Mouse (Mus musculus): ENCODE results near the gene Map2. TPM values are rescaled to one million over a fixed set of nuclear protein-coding genes. Genes with fewer than 3 reads are reported as not detected.

The Map2 gene
- total RNA-seq, 2 experiments from 2014 or later, result 7.5 to 12.3 TPM

DNA sequence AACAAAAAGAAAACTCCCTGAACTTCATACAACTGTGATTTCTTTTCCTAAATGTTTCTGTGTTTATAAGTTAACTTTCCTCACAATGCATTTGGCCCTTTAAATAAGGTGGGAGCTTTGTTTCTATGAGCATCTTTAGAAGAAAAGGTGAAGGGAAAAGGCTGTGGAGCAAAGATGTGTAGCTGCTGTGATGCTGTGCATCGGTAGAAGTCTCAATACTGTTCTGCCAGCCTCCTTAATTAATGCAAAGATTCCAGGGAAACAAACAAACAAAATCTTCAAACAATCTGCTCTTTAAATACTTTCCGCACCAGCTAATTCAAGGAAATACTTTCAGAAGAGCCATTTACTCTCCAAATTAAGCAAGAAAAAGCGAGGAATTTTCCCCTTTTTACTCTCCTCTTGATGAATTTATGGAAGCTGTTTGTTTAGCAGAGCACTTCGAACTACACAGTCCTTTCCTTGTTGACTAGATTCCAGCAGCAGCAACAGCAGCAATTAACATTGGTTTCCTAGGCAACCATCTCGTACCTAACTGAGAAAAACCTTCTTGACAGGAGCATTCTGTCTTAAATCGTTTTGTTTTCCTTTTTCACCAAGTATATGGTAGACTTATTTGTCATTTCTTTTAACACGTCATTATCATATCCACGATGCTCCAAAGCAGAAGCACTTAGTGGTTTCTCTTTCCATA, 220.0 kb downstream of the Map2 start:
- no peak for DNase-seq

DNA sequence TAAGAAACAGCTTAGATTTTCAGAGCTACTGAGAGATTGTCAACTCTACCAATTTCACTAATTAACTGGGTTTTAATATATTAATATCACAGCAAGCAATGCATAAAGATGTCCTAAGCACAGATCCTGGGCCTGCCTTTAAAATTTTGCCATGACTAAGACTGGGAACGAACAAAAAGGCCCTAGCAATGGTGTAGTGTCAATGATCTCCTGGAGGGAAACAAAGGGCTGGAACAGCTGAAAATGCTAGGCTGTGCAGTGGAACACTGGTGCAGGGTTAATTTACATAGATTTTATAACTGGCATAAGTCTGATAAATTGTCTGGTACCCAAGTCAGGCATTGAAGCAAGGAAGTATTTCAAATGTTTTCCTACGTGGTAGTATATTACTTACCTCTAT, 220.8 kb downstream of the Map2 start:
- DNase-seq, result no peak

DNA sequence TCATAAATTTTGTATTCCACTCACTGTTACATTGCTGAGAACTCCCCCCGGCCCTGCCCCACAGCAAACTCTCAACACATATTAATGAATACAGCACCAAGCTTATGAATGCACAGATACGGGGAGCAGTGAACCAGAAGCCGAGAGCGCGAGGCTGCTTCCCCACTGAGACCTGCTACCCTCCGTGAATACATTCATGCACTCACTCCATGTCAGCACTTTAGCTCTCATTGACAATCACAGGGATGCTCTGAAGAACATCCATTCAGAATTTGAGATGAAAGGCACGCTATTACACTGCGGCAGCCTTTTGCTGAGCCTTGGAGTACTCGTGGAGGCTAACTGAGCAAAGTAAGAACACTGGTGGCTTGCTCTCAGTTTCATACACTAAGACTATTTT, 226.8 kb downstream of the Map2 start:
- DNase-seq, result no peak

DNA sequence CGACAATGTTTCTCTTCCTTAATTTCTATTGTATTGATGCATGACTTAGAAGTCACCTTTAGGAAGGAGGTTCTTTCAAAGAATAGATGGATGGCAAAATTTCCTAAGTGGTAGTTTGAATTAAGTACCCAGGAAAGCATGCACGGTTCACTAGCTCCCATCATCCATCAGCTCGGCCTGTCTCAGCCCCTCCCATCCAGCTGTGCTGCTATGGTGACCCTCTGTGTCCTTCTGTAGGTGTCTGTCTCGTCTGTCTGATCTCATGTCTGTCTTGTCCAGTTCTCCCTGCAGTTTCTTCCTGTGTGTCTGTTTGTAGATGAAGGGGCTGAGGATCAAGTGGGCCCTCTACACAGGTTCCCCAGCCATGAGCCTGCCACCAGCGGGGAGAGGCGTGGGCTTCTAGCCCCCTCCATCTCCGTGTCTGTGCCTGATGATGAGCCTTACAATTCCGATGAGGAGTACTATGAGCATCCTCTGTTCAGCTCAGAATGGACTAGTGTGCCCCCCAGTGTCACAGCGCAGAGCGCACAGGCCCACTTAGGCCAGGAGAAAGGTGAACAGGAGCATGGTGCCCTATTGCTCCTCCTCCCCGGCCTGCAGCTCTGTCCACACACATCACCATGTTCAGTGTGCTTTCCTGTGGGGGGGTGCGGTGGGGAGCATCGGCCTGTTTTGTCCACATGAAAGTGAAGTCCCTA, 232.3 kb downstream of the Map2 start:
- DNase-seq, result no peak

DNA sequence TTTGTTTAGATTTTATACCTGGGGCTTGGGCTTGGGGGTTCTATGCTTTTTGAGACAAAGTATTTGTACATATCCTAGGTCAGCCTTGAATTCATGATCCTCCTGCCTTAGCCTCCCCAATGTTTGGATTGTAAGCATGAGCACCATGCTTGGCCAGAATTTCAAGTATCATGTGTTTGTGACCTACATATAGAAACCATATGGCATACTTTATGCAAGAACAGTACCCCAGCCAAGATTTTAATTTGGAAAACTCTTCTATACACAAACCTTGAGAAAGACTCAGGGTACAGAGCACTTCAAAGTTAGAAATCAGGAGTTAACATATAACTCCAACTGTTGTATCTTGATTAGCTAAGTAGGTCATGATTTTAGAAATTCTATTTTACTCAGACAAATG, 243.3 kb downstream of the Map2 start:
- DNase-seq, result no peak

DNA sequence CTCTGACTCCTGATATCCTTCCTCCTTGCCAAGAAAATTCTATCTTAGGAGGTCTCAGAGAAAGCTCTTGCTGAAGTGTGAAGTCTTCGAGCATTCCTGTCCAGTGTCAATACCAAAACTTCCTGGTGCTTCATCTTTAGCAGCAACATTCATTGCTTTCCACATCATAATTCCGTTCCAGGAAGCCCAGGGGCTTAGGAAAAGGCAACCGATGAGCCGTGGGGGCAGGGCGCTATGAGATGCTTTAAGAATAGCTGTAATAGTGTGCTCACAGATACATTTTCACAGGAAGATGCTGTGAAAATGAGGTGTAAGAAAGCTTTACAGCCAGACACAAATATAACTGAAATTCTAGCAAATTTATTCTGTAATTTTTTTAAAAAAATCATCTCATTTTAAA, 251.0 kb downstream of the Map2 start:
- no peak for DNase-seq

DNA sequence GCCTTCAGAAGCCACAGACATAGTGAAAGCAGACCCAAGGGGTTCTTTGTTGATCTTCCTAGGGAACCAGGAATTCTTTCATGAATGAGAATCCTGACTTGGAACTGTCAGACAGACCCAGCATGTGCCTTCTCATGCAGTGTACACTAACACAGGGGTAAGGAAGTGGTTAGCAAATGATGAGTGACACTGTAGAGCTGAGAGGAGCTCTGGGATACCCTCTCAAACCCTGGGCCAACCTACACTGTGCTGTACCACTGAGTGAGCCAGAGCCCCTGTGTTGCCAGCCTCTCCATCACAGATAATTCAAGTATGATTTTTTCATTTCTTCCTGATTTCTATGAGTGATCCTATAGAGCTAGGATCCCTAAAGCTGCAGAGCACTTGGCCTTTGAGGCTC, 255.9 kb downstream of the Map2 start:
- DNase-seq, result no peak

DNA sequence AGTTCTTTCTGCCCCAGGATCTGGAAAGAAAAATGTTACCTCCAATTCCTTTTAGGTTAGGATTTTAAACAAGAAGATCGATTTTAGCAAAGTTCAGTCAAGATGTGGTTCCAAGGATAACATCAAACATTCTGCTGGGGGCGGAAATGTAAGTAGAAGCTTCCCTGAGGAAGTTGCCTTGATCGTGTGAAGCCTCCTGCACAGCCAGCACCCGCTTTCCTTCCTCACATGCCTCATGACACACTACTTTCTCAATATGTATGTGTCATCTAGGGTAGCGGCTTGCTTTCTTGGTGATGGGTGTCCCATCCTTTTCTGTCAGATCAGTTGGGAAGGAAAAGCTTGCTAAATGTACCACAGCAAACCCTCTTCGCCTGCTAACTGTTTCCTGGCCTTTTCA, 256.4 kb downstream of the Map2 start:
- DNase-seq, result no peak

DNA sequence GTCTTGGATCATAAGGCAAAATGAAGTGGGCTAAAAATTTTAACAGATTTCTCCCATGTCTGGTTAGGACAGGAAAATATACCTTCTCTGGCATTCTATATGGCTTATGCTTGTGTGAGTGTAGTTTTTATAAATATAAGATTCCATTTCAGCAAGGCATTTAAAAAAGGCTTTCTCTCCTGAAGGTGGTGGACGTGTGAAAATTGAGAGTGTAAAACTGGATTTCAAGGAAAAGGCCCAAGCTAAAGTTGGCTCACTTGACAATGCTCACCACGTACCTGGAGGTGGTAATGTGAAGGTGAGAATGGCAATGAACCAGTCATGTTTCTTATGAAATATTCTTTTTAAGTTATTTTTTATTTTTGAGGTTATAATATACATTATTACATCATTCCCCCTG, 263.0 kb downstream of the Map2 start:
- no peak for DNase-seq

DNA sequence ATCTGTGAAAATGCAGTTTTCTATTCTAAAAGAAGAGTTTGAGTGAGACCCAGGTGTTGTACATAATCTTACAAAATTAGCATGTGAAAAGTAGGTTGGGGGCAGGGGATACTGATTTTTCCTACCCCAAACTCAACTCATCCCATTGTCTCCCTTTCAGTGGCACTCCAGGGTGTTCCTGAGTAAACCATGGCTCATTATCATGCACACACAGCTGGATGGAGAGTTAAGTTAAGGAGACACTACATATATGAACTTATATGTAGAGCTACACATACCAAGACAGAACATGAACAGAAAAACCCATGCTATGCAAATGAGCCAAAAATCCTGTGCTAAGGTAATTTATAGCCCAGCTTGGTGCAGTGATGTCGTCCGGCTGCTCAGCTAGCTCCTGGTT, 267.8 kb downstream of the Map2 start:
- no peak for DNase-seq

DNA sequence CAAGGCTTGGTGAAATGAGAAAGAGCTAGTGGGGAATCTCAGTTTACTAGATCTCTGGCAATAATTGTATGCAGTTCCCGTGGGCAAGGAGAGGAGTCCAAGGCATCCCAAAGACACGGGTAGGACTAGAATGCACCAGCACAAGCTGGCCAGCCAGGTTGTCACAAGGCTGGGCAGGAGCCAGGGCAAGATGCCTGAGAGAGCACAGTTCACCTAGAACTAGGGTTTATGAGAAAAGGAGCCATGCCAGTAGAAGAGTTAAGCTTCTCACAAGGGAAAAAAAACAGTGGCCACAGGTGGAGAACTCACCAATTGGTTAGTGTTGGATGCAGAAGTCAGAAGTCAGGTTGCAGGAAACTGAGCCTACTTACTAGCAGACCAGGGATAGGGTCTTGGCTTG, 274.4 kb downstream of the Map2 start:
- DNase-seq, result no peak

DNA sequence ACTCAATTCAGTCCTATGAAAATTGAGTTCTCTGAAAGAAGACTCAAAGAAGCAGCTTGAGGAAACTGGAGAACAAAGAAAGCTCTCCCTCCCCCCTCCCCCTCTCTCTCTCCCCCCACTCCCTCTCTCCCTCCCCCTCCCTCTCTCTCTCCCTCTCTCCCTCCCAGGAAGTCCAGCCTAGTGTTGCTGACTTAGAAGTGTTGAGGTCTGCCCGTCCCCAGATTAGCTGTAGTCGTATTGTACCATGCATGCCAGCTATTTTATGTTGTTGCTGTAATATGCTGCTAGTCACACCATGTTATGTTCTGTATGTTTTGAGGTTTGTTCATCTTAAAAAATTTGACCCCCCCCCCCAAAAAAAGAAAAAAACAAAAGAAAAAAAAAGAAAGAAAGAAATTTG, 281.5 kb downstream of the Map2 start:
- DNase-seq, result no peak

DNA sequence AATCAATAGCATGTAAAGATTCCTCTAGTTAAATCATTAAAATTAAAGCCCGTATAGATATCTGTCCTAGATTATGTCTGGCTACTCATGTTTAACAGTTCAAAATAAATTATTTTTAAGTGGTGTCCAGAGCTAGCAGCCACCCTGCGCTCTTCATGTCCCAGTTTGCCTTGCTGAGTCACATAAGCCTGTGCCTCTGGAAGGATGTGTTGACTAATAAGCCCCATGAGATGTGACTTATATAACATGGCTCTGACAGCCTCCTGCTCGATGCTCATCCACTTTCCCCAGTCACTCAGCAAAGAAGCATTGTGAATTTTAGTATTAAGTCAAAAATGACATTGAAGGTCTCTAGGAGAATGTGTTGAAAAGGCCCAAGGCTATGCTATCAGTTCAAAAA, 282.7 kb downstream of the Map2 start:
- no peak for DNase-seq

DNA sequence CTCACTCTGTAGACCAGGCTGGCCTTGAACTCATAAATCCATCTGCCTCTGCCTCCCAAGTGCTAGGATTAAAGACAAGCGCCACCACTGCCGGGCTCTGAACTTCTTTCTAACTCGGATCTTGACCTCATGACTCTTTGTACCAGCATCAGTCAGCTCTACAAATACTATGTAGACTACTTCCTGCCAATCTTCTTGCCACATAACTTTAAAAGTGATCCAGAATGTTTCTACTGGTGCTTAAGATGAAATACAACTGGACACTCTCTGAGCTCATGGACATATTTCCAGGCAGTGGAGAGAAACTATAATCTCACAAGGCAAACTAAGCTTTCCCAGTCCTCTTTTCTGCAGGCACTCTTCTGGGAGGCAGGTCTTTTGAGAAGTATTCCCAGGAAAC, 284.3 kb downstream of the Map2 start:
- no peak for DNase-seq

DNA sequence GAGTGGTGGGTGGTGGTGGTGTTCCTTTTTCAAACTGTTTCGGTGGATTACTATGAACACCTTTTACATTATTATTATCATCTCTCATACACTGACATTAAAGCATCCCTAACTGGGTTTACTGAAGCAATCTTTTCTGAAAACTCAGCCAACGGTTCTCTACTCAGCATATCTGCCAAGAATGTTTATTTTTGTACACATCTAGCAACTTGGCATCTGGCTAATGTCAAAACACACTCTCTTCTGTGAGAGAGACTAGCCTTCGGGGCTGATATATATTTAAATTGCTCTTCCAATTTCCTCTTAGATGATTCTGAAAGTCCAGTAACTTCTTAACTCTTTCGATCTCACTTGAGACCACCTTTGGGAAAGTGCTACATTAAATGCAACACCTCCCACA, 285.8 kb downstream of the Map2 start:
- no peak for DNase-seq

DNA sequence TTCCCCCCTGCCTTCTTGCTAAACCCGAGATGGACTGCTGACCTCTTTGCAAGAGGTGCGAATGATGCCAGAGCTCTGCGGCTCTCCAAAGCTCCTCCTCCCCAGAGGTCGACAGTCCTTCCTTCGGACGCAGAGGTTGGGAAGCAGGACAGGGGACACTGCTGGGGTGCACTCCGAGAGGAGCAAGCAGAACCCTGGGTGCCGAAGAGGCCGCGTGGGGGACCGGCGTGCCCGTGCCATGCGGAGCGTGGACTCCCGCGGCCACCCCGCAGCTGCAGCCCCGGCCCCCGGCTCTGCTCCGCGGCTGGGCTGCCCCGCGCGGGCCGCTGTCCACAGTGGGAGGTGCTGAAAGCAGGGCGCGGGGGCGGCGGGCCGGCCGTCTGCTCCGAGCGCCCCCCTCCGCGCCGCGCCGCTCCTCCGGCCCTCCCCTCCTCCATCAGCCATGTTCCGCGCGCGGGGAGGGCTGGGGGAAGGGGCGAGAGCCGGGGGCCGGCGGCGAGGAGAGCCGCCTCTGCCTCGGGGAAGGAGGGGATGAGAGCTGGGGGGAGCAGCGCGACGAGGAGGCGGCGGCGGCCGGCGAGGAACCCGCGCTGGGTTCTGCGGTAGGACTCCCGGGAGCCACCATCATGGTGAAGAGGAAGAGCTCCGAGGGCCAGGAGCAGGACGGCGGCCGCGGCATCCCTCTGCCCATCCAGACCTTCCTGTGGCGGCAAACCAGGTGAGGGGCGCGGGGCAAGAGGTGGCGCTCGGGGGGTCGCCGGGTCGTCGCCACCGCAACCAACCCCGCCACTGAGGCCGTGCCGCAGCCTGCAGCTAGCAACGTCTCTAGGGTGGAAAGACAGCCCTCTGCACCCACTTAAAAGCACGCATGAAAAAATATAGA, 293.0 kb downstream of the Map2 start, which contains the start of gene Unc80:
TSS of gene Unc80 (plus strand) at position 547 of the 883 bp plus-strand sequence.
- peak; percentile 71 for DNase-seq

DNA sequence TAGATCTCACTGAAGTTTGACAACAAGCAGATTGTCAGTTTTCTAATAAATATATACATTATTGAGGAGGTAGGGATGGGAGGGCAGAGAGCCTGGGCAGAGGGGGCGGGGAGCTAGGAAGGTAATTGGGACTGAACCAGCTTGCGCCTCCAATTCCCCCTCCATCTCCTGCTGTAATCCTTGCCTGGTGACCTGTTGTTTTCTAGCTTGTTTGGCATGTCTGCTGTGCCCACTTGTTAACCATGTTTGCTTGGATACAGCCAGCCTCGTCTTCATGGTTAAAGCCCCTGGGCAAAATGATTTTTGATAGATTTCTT, 293.6 kb downstream of the Map2 start:
- DNase-seq, result no peak

DNA sequence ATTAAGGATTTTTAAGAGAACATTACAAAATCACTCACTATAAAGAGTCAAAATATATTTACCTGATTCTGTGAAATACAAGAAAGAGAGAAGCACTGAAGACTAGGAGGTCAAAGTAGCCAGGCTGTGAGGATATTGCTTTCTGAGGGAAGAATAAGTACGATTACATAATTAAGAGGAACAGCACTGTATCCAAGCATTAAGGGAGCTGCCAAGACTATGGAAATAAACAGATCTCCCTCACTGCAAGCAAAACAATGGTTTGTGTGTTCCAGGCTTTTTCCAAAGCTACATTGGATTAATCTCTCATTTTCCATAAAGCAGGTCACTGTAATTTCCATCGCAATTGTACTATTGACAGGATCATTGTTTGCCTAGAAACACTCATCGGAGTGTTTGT, 307.7 kb downstream of the Map2 start:
- DNase-seq, result no peak

Other genes starting within 250 kb of the Map2 start
- not detected for gene Crygf, start 248.8 kb upstream of the Map2 start, total RNA-seq (2021)

Measured in gastrocnemius, postnatal 10 days (tissue).